Mouse (Mus musculus) spleen, adult 2 months (tissue): ENCODE data around the gene Gm10912.

Experiments used
- CTCF ChIP-seq: fragments of 200-500 bp; IDR thresholded peaks from 2 replicates; pipeline ENCODE4 v1.5.1; 2011; ENCODE audit warnings: mild to moderate bottlenecking, inconsistent platforms; ENCODE audit not compliant: insufficient read depth, insufficient read length, insufficient replicate concordance; ENCODE audit errors: extremely low read depth
- POLR2A ChIP-seq: fragments of 200-500 bp; IDR thresholded peaks from 2 replicates; pipeline ENCODE4 v1.6.1; 2011; ENCODE audit warnings: low read depth, low read length, inconsistent platforms

DNA sequence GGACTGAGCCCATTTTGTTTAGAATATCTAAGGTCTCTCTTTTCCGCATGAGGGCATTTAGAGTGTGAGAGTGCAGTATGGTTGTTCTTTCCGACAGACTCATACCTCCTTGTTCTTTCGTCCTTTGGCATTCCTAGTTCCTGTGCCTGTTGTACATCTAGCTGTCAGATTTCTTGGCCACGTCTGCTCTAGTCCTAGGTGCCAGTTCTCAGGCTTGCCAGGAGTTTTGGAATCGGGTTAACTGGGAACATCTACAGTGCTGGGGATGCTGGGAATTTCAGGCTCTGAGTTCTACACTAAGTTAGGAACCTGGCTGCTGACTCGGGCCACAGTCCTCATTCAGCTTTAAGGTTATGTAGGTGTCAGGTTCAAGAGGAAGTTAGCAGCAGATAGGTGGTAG is 30.0 kb upstream of the Gm10912 start:
- TF ChIP-seq CTCF, result no peak
- TF ChIP-seq POLR2A, result no peak
